Mouse (Mus musculus) mouse embryonic stem cell (cell line): Measurements from ENCODE around the gene Sos2.

ENCODE experiments used
- in situ Hi-C, 2 experiments: fragments of 300-500 bp; cut with MboI; formaldehyde crosslinking; loops; 1 replicate in 1 of 2; 3 replicates in 1 of 2; pipeline ENCODE4 v1.14.3; 2019 to 2020; ENCODE audit warnings: low sequenced_read_pairs in 2 of 2, low pct_unique_long_range_greater_than_20kb in 1 of 2, mixed read lengths in 1 of 2; ENCODE audit not compliant: unreplicated experiment in 1 of 2

The Sos2 gene

GRCm38 (mm10) chr12:69537675-69538361 is 143.8 kb downstream of the Sos2 start:
- in situ Hi-C loops: no loop called here

GRCm38 (mm10) chr12:69537243-69537674 is 144.4 kb downstream of the Sos2 start:
- in situ Hi-C loops: no loop called here

GRCm38 (mm10) chr12:69536616-69537242 is 144.9 kb downstream of the Sos2 start:
- in situ Hi-C loops: no loop called here
